10 mouse cellular contexts compared by ENCODE assay signal in the genomic region with DNA sequence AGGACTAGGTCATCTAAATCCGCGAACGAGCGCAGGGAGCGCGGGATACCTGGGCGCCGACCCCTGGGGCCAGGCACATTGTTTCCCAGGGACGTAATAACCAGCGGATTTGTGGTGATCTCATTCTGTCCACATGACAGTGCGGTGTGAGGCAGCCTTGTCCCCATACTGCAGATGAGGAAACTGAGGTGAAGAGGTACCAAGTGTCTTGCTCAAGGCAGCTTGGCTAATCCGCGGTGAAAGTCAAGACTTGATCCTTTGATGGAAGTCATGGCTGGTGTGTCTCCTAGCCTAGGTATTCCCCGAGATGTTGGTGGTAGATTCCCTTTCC. TPM values are rescaled to one million over a fixed set of nuclear protein-coding genes. Genes with fewer than 3 reads are reported as not detected.
DNase-seq lines count a peak whose midpoint lies in the region; ATAC-seq and TF ChIP-seq lines count a peak whose summit lies in the region.
"Had no signal": no experiment of that assay in that cellular context is flagged by ENCODE, and none has a peak within 500 bp of the region (broad histone marks: within the 10 kb centered on the region; RNA-seq: fewer than 3 reads in every experiment).

No protein-coding gene starts in this region.

- 0 out of 2 replicates have a peak, but pooled peaks cover 12% of the 10 kb centered on the region for H3K27me3 ChIP-seq in heart, embryonic 13.5 days (replicated peaks)
- H3K27me3 ChIP-seq in G1E (ENCODE audit: insufficient read depth, low read length) = peaks cover 43% of the 10 kb centered on the region
- no peaks in the 10 kb centered on the region; the same call in 1 of the 2 replicates for H3K27me3 ChIP-seq in hindbrain, embryonic 11.5 days (ENCODE audit: control insufficient read depth, insufficient read depth, low read length)
- H3K27me3 ChIP-seq: Patski had no signal

- no peak for TF ChIP-seq CTCF in G1E (IDR thresholded peaks at IDR 0.05; ENCODE audit: low read depth, low read length)

- H3K4me2 ChIP-seq in heart, embryonic 13.5 days = peak overlapping the region; percentile 78
- H3K4me2 ChIP-seq in hindbrain, embryonic 11.5 days (replicated peaks; ENCODE audit: low read depth, low read length) = peak overlapping the region; percentile 97

- H3K9ac ChIP-seq in heart, embryonic 13.5 days = peak overlapping the region; percentile 92
- peak overlapping the region; percentile 73 for H3K9ac ChIP-seq in hindbrain, embryonic 11.5 days (ENCODE audit: low read depth, low read length)

- ATAC-seq in heart, embryonic 13.5 days (ENCODE audit: extremely low read depth, insufficient number of reproducible peaks, low FRiP score, low TSS enrichment) = no peak
- ATAC-seq in G1E (ENCODE audit: extremely low read depth, insufficient number of reproducible peaks, low FRiP score, poor library complexity, severe bottlenecking) = no peak
- no peak for ATAC-seq in hindbrain, embryonic 11.5 days (ENCODE audit: low FRiP score)
- ATAC-seq: Patski had no signal

- peak overlapping the region; percentile 86 for H3K27ac ChIP-seq in heart, embryonic 13.5 days (replicated peaks)
- H3K27ac ChIP-seq in hindbrain, embryonic 11.5 days (ENCODE audit: low read depth, low read length) = peak overlapping the region; percentile 92; the same call in 1 of the 2 replicates
- H3K27ac ChIP-seq in macrophage = no peak overlapping the region

- peaks cover 58% of the 10 kb centered on the region for H3K4me1 ChIP-seq in heart, embryonic 13.5 days
- peaks cover 20% of the 10 kb centered on the region for H3K4me1 ChIP-seq in G1E (ENCODE audit: insufficient read depth, low read depth, low read length)
- peaks cover 13% of the 10 kb centered on the region for H3K4me1 ChIP-seq in hindbrain, embryonic 11.5 days (replicated peaks; ENCODE audit: control insufficient read depth, insufficient read depth, low read length)

- H3K4me3 ChIP-seq in heart, embryonic 13.5 days = peak overlapping the region; percentile 81
- peak overlapping the region; percentile 72; the same call in 1 of the 2 replicates for H3K4me3 ChIP-seq in G1E (ENCODE audit: low read depth, low read length)
- peak overlapping the region; percentile 76 for H3K4me3 ChIP-seq in hindbrain, embryonic 11.5 days (ENCODE audit: low read depth, low read length)
- H3K4me3 ChIP-seq in macrophage (ENCODE audit: inconsistent target) = peak overlapping the region; percentile 52

- DNase-seq in heart, adult 9 months (ENCODE audit: low spot score in 2 of 2) = no peak
- no peak for DNase-seq in G1E (ENCODE audit: low spot score)
- peak; percentile 56 for DNase-seq in hindbrain, embryonic 11.5 days (ENCODE audit: low spot score)
- DNase-seq in cerebellum, adult 9-11 months = no peak
- no peak for DNase-seq in ovary, adult 18-20 months (ENCODE audit: low spot score)
- no peak for DNase-seq in adrenal gland, adult 2 months

- WGBS in heart, embryonic 13.5 days = 8% methylated on average over 14 of the region's 14 CpGs
- 10% methylated on average over 14 of the region's 14 CpGs for WGBS in hindbrain, embryonic 11.5 days
- WGBS in macrophage (ENCODE audit: missing documents) = 23% methylated on average over 14 of the region's 14 CpGs

- no peaks in the 10 kb centered on the region for H3K36me3 ChIP-seq in heart, embryonic 13.5 days
- no peaks in the 10 kb centered on the region for H3K36me3 ChIP-seq in G1E (replicated peaks)
- H3K36me3 ChIP-seq in hindbrain, embryonic 11.5 days (ENCODE audit: control insufficient read depth, insufficient read depth, low read length) = no peaks in the 10 kb centered on the region
- no peaks in the 10 kb centered on the region; the same call in 1 of the 2 replicates for H3K36me3 ChIP-seq in macrophage (ENCODE audit: inconsistent target)

- H3K79me2 ChIP-seq in macrophage (ENCODE audit: inconsistent target) = peaks cover 54% of the 10 kb centered on the region

- H3K9me3 ChIP-seq in heart, embryonic 13.5 days = no peaks in the 10 kb centered on the region
- H3K9me3 ChIP-seq in G1E (replicated peaks) = peaks cover 16% of the 10 kb centered on the region
- H3K9me3 ChIP-seq in hindbrain, embryonic 11.5 days (ENCODE audit: control insufficient read depth, low read length) = no peaks in the 10 kb centered on the region

RNA-seq across cellular contexts. Expression of gene Gm21969, which starts 27.3 kb away (rescaled TPM):
- polyA plus RNA-seq in heart, embryonic 13.5 days (2015; fragmentation: Nextera tagmentation; extraction: Ambion mirVana) = not detected in 2 replicates
- not detected in 2 replicates for total RNA-seq in G1E (2014; fragmentation: Nextera tagmentation)
- total RNA-seq in G1E (2017) = not detected in 2 replicates
- polyA plus RNA-seq in G1E (2012) = 0.02 and 0.04 TPM in 2 replicates
- polyA plus RNA-seq in hindbrain, embryonic 11.5 days (2014; fragmentation: Nextera tagmentation; extraction: Ambion mirVana) = not detected in 2 replicates
- total RNA-seq in macrophage (2018; cell fraction: chromatin; rRNA removed) = under 1 TPM in 1 of 26 experiments, not detected in 25; 0.20 TPM
- not detected for total RNA-seq in macrophage (2018; cell fraction: cytosol; rRNA removed)
- not detected for total RNA-seq in macrophage (2018; cell fraction: nucleus; rRNA removed)
- polyA plus RNA-seq in macrophage (2018) = not detected in 3 replicates
- under 1 TPM in 1 of 2 experiments, not detected in 1; 0.09 TPM for total RNA-seq in adrenal gland, adult 2 months (2021)
- polyA plus RNA-seq in adrenal gland, adult 2 months (2012; rRNA removed) = 0.03 and 0.10 TPM in 2 replicates
- polyA plus RNA-seq: large intestine, adult 2 months; Patski had no signal

RNA-seq across cellular contexts. Expression of gene Iffo2, which starts 45.3 kb away (rescaled TPM):
- 2.8 and 3.2 TPM in 2 replicates for polyA plus RNA-seq in heart, embryonic 13.5 days (2015; fragmentation: Nextera tagmentation; extraction: Ambion mirVana)
- total RNA-seq in G1E (2014; fragmentation: Nextera tagmentation) = not detected in 2 replicates
- total RNA-seq in G1E (2017) = 0.35 and 0.38 TPM in 2 replicates
- 0.09 and 0.20 TPM in 2 replicates for polyA plus RNA-seq in G1E (2012)
- polyA plus RNA-seq in hindbrain, embryonic 11.5 days (2014; fragmentation: Nextera tagmentation; extraction: Ambion mirVana) = 3.3 and 4.8 TPM in 2 replicates
- total RNA-seq in macrophage (2018; cell fraction: chromatin; rRNA removed) = 10 to 100 TPM in 14 of 26 experiments, 1 to 10 TPM in 12; 3.0 to 20.2 (median 10.5) TPM
- 10 to 100 TPM in 19 of 26 experiments, 1 to 10 TPM in 7; 4.3 to 16.6 (median 13.7) TPM for total RNA-seq in macrophage (2018; cell fraction: cytosol; rRNA removed)
- 10 to 100 TPM in 18 of 26 experiments, 1 to 10 TPM in 8; 6.5 to 31.0 (median 14.2) TPM for total RNA-seq in macrophage (2018; cell fraction: nucleus; rRNA removed)
- 7.6 to 14.8 TPM (median 8.4 TPM) in 3 replicates for polyA plus RNA-seq in macrophage (2018)
- 10 to 100 TPM; 11.5 to 13.2 TPM for total RNA-seq in adrenal gland, adult 2 months (2021)
- polyA plus RNA-seq in adrenal gland, adult 2 months (2012; rRNA removed) = 6.3 and 6.4 TPM in 2 replicates

RNA-seq across cellular contexts. Expression of gene Aldh4a1, which starts 47.0 kb away (rescaled TPM):
- polyA plus RNA-seq in heart, embryonic 13.5 days (2015; fragmentation: Nextera tagmentation; extraction: Ambion mirVana) = 18.8 and 23.2 TPM in 2 replicates
- 17.7 and 22.3 TPM in 2 replicates for total RNA-seq in G1E (2014; fragmentation: Nextera tagmentation)
- total RNA-seq in G1E (2017) = 13.3 and 16.0 TPM in 2 replicates
- polyA plus RNA-seq in G1E (2012) = 44.1 and 54.5 TPM in 2 replicates
- 7.8 and 8.8 TPM in 2 replicates for polyA plus RNA-seq in hindbrain, embryonic 11.5 days (2014; fragmentation: Nextera tagmentation; extraction: Ambion mirVana)
- total RNA-seq in macrophage (2018; cell fraction: chromatin; rRNA removed) = 10 to 100 TPM in 12 of 26 experiments, 1 to 10 TPM in 14; 2.3 to 22.2 (median 7.9) TPM
- total RNA-seq in macrophage (2018; cell fraction: cytosol; rRNA removed) = 10 to 100 TPM in 11 of 26 experiments, 1 to 10 TPM in 15; 5.6 to 14.9 (median 9.5) TPM
- 10 to 100 TPM in 4 of 26 experiments, 1 to 10 TPM in 22; 2.7 to 13.3 (median 6.7) TPM for total RNA-seq in macrophage (2018; cell fraction: nucleus; rRNA removed)
- polyA plus RNA-seq in macrophage (2018) = 5.2 to 11.2 TPM (median 9.2 TPM) in 3 replicates
- 100 to 1,000 TPM in 1 of 2 experiments, 10 to 100 TPM in 1; 77.6 to 145 TPM for total RNA-seq in adrenal gland, adult 2 months (2021)
- 221 and 280 TPM in 2 replicates for polyA plus RNA-seq in adrenal gland, adult 2 months (2012; rRNA removed)
